Mouse (Mus musculus): Measurements from ENCODE around the gene Ly86. TPM values are rescaled to one million over a fixed set of nuclear protein-coding genes. Genes with fewer than 3 reads are reported as not detected.
A peak's percentile ranks its signal among the peaks of the same experiment; 100 is the strongest.

Gene Ly86
- total and polyA plus RNA-seq, 2 experiments from 2014 or later = 11.0 to 11.5 TPM

DNA sequence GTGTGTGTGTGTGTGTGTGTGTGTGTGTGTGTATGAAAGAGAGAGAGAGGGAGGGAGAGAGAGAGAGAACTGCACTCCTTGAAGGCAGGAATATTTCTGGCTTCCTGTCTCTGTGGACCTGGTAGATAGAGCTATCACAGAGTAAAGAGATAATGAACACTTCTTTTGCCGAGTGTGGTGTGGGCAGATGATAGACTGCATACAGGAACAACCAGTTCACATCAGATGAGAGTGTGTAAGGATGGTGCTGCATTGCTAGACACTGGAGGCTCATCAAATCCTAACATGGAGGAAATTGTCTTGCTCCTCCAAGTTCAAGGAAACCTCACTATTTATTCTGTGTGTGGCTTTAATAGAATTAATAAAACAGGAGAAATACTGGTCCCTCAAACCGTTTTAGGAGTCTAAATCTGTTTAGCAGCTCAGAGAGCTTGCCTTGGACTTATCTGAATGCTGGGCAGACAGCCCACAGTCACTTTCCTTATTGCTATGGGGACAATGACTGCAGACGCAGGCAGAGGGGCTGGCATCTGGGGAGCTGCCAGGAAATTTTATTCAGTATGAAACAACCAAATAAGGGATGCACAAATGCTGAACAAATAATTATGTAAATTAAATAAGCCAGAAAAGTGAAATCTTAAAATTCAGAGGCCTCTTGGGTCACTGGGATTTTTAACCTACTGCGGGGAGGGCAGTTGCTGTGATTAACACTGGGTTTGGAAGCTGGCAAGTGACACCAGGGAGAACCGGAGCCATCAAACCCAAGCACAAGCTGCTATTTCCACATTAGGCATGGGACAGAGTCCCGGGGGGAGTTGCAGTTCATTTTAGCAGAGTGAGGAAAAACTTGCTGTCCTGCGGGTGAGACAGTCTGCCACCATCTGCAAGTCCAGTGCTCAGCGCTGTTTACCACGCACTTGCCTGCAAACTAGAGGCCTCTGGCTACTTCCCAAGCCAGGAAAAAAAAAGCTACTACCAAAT is 43.5 kb downstream of the Ly86 start:
- ATAC-seq (ENCODE audit: low FRiP score) = peak; percentile 74
- Histone ChIP-seq H3K4me3 (ENCODE audit: low read depth, low read length) (no peak overlapping the region), H3K36me3 (ENCODE audit: insufficient read depth, low read length) (no peaks in the 10 kb centered on the region), H3K9me3 (ENCODE audit: low read length) (no peaks in the 10 kb centered on the region), H3K27ac (ENCODE audit: low read depth, low read length) (peak overlapping the region; percentile 21), H3K4me1 (ENCODE audit: insufficient read depth, low read length) (0 out of 2 replicates have a peak, but pooled peaks cover 2% of the 10 kb centered on the region), H3K9ac (replicated peaks; ENCODE audit: low read length, poor library complexity, severe bottlenecking) (no peak overlapping the region), H3K4me2 (ENCODE audit: low read depth, low read length, poor library complexity, severe bottlenecking) (no peak overlapping the region), H3K27me3 (ENCODE audit: insufficient read depth, low read length) (no peaks in the 10 kb centered on the region)
- 43% methylated on average over 9 of the region's 9 CpGs for WGBS
- DNase-seq (ENCODE audit: low spot score) = peak; percentile 90
- no peak for TF ChIP-seq CTCF (IDR thresholded peaks at IDR 0.05)

DNA sequence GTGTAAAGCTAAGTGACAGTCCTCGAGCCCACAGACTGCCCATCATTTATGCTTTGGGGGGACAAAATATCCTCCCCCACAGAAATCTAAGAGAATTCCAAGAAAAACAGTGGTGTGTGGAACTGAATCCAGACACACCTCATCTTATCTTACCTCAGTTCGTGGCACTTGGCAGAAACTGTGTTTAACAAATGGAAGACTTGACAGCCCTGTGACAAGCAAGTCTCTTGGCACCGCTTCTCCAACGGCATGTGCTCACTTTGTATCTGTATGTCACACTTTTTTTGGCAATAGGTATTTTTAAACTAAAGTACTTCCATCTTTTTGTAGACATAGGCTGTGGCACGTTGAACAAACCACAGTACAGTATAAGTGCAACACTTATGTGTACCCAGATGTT is 44.3 kb downstream of the Ly86 start:
- Histone ChIP-seq H3K4me2 (ENCODE audit: low read depth, low read length, poor library complexity, severe bottlenecking) (no peak overlapping the region), H3K27ac (ENCODE audit: low read depth, low read length) (peak overlapping the region; percentile 21), H3K4me3 (ENCODE audit: low read depth, low read length) (no peak overlapping the region), H3K9ac (replicated peaks; ENCODE audit: low read length, poor library complexity, severe bottlenecking) (no peak overlapping the region), H3K36me3 (ENCODE audit: insufficient read depth, low read length) (no peaks in the 10 kb centered on the region), H3K27me3 (ENCODE audit: insufficient read depth, low read length) (no peaks in the 10 kb centered on the region), H3K9me3 (ENCODE audit: low read length) (no peaks in the 10 kb centered on the region), H3K4me1 (ENCODE audit: insufficient read depth, low read length) (0 out of 2 replicates have a peak, but pooled peaks cover 2% of the 10 kb centered on the region)
- WGBS = 71% methylated on average over 5 of the region's 5 CpGs
- no peak for TF ChIP-seq CTCF (IDR thresholded peaks at IDR 0.05)
- DNase-seq (ENCODE audit: low spot score) (no peak), ATAC-seq (ENCODE audit: low FRiP score) (no peak)

DNA sequence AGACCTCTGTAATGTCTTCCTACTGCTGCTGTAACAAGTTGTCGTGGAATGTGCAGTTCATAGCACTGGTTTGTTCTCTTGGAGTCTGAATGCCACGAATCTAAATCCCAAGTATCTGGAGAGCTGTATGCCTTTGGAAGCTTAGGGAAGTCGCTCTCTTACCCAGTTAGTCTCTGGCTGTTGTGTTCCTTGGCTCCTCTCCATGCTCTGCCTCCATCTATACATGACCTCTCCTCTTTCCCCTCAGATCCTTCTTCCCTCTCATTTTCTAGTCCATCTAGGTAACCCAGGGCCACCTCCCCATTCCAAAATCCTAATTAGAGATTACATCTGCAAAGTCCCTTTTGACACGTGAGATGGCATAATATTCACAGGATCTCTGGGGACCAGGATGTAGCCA is 53.8 kb downstream of the Ly86 start:
- no peak overlapping the region for H3K4me2 ChIP-seq (ENCODE audit: low read depth, low read length, poor library complexity, severe bottlenecking)
- no peaks in the 10 kb centered on the region for H3K4me1 ChIP-seq (ENCODE audit: insufficient read depth, low read length)
- DNase-seq (ENCODE audit: low spot score) (no peak), ATAC-seq (ENCODE audit: low FRiP score) (no peak)
- H3K9me3 ChIP-seq (ENCODE audit: low read length) = no peaks in the 10 kb centered on the region
- WGBS = 76% methylated on average over 4 of the region's 4 CpGs
- H3K9ac ChIP-seq (replicated peaks; ENCODE audit: low read length, poor library complexity, severe bottlenecking) = no peak overlapping the region
- H3K27ac ChIP-seq (ENCODE audit: low read depth, low read length) = no peak overlapping the region
- H3K27me3 ChIP-seq (ENCODE audit: insufficient read depth, low read length) = no peaks in the 10 kb centered on the region
- H3K36me3 ChIP-seq (ENCODE audit: insufficient read depth, low read length) = no peaks in the 10 kb centered on the region
- no peak for TF ChIP-seq CTCF (IDR thresholded peaks at IDR 0.05)
- no peak overlapping the region for H3K4me3 ChIP-seq (ENCODE audit: low read depth, low read length)

DNA sequence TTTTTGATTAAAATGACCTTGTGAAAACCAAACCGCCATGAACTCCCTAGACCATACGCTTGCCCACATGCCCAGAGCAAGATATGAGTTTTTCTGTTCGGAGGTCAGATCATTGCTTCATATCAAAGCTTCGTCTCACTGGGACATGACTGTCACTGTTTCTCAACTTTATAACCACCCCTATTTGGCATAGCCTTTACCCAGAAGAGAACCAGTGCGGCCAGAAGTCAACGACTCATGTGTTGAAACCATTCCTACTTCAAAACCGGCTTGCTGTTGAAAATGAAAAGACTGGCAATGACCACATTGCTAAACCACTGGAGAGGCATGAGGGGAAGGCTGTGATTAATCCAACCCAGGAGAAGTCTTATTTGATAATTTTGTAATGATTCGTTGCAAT is 54.3 kb downstream of the Ly86 start:
- H3K4me1 ChIP-seq (ENCODE audit: insufficient read depth, low read length) = no peaks in the 10 kb centered on the region
- no peak overlapping the region for H3K4me3 ChIP-seq (ENCODE audit: low read depth, low read length)
- no peak overlapping the region for H3K27ac ChIP-seq (ENCODE audit: low read depth, low read length)
- ATAC-seq (ENCODE audit: low FRiP score) (no peak), DNase-seq (ENCODE audit: low spot score) (no peak)
- WGBS = 90% methylated on average over 8 of the region's 8 CpGs
- no peaks in the 10 kb centered on the region for H3K27me3 ChIP-seq (ENCODE audit: insufficient read depth, low read length)
- no peaks in the 10 kb centered on the region for H3K36me3 ChIP-seq (ENCODE audit: insufficient read depth, low read length)
- H3K9me3 ChIP-seq (ENCODE audit: low read length) = no peaks in the 10 kb centered on the region
- H3K4me2 ChIP-seq (ENCODE audit: low read depth, low read length, poor library complexity, severe bottlenecking) = no peak overlapping the region
- TF ChIP-seq CTCF (IDR thresholded peaks at IDR 0.05) = no peak
- H3K9ac ChIP-seq (replicated peaks; ENCODE audit: low read length, poor library complexity, severe bottlenecking) = no peak overlapping the region

DNA sequence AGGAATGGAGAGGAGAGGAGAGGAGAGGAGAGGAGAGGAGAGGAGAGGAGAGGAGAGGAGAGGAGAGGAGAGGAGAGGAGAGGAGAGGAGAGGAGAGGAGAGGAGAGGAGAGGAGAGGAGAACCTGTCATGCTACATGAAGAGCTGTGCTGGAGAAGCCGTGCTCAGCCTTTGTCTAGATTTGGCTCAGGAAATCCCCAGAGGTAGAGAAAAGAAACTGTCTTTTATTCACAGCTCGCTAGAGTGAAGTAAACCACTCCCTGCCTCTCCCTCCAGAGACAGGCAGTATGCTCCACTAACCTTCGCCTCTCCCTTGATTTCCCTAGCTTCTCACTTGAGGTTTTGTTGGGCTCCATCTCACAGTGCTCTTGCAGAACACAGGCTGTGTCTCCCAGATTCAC is 57.4 kb downstream of the Ly86 start:
- H3K9me3 ChIP-seq (ENCODE audit: low read length) = no peaks in the 10 kb centered on the region
- H3K36me3 ChIP-seq (ENCODE audit: insufficient read depth, low read length) = no peaks in the 10 kb centered on the region
- H3K27me3 ChIP-seq (ENCODE audit: insufficient read depth, low read length) = no peaks in the 10 kb centered on the region
- no peaks in the 10 kb centered on the region for H3K4me1 ChIP-seq (ENCODE audit: insufficient read depth, low read length)
- 24% methylated on average over 3 of the region's 3 CpGs for WGBS
- H3K9ac ChIP-seq (replicated peaks; ENCODE audit: low read length, poor library complexity, severe bottlenecking) = no peak overlapping the region
- ATAC-seq (ENCODE audit: low FRiP score) = no peak
- no peak overlapping the region for H3K27ac ChIP-seq (ENCODE audit: low read depth, low read length)
- H3K4me3 ChIP-seq (ENCODE audit: low read depth, low read length) = no peak overlapping the region
- TF ChIP-seq CTCF (IDR thresholded peaks at IDR 0.05) = no peak
- H3K4me2 ChIP-seq (ENCODE audit: low read depth, low read length, poor library complexity, severe bottlenecking) = no peak overlapping the region
- peak; percentile 15 for DNase-seq (ENCODE audit: low spot score)

DNA sequence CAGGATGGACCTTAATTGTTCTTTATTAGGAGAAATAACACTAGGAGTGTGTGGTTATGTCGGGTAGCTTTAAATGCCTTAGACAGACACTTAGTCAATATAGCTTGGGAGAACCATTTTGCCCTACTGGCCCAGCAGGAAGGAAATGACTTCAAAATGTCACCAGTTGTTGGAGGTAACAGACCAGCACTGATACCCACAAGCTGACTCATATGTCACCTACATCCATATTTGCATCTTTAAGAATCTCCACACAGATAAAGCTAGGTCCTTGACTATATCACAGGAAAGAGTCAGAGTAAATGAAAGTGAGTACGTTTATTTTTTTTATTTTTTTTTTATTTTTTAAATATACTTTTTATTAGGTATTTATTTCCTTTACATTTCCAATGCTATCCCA is 58.7 kb downstream of the Ly86 start:
- no peak overlapping the region for H3K9ac ChIP-seq (replicated peaks; ENCODE audit: low read length, poor library complexity, severe bottlenecking)
- ATAC-seq (ENCODE audit: low FRiP score) = no peak
- H3K27ac ChIP-seq (ENCODE audit: low read depth, low read length) = no peak overlapping the region
- DNase-seq (ENCODE audit: low spot score) = no peak
- TF ChIP-seq CTCF (IDR thresholded peaks at IDR 0.05) = no peak
- no peaks in the 10 kb centered on the region for H3K4me1 ChIP-seq (ENCODE audit: insufficient read depth, low read length)
- no peaks in the 10 kb centered on the region for H3K27me3 ChIP-seq (ENCODE audit: insufficient read depth, low read length)
- H3K4me3 ChIP-seq (ENCODE audit: low read depth, low read length) = no peak overlapping the region
- no peaks in the 10 kb centered on the region for H3K36me3 ChIP-seq (ENCODE audit: insufficient read depth, low read length)
- 93% methylated on average over 2 of the region's 2 CpGs for WGBS
- H3K4me2 ChIP-seq (ENCODE audit: low read depth, low read length, poor library complexity, severe bottlenecking) = no peak overlapping the region
- H3K9me3 ChIP-seq (ENCODE audit: low read length) = no peaks in the 10 kb centered on the region

Data from midbrain, postnatal 0 days (tissue).